10 mouse cellular contexts compared by ENCODE assay signal in the genomic region with DNA sequence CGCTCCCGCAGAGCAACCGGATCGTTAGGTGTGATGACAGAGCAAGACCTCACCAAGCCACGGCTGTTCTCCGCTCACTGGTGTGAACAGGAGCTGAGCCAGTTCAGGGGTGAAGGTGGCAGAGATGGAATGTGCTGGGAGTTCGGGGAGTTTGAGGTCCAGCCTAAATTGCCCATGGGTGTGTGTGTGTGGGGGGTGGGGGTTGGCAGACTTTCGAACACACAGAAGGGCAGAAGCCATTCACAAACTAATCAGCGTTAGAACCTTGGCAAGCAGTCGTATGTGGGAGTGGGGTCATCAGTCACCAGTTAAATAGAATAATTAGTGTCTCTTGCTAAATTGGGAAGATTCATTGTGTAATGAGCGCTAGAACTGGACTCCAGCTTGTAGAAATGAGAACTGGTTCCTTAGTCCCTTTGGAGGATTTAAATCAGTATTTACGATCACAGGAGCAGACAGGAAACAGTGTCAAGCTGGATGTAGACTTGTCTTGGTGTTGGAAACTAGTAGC. TPM values are rescaled to one million over a fixed set of nuclear protein-coding genes. Genes with fewer than 3 reads are reported as not detected.
DNase-seq lines count a peak whose midpoint lies in the region; ATAC-seq and TF ChIP-seq lines count a peak whose summit lies in the region.
"Had no signal": no experiment of that assay in that cellular context is flagged by ENCODE, and none has a peak within 500 bp of the region (broad histone marks: within the 10 kb centered on the region; RNA-seq: fewer than 3 reads in every experiment).

No protein-coding gene starts in this region.

- WGBS in hindbrain, embryonic 14.5 days, result 66% methylated on average over 12 of the region's 12 CpGs
- 76% methylated on average over 12 of the region's 12 CpGs for WGBS in hindbrain, embryonic 12.5 days
- 32% methylated on average over 12 of the region's 12 CpGs for WGBS in kidney, adult 2 months

- no peak overlapping the region for H3K27ac ChIP-seq in hindbrain, embryonic 14.5 days
- no peak overlapping the region for H3K27ac ChIP-seq in hindbrain, embryonic 12.5 days
- H3K27ac ChIP-seq in kidney, adult 2 months (ENCODE audit: insufficient read depth, low read depth, low read length), result peak overlapping the region; percentile 22; the same call in 1 of the 2 replicates
- H3K27ac ChIP-seq: midbrain, embryonic 15.5 days had no signal

- H3K9me3 ChIP-seq in hindbrain, embryonic 14.5 days (ENCODE audit: control insufficient read depth, low read length), result no peaks in the 10 kb centered on the region
- no peaks in the 10 kb centered on the region for H3K9me3 ChIP-seq in hindbrain, embryonic 12.5 days (replicated peaks)
- H3K9me3 ChIP-seq: midbrain, embryonic 15.5 days had no signal

- H3K4me3 ChIP-seq in hindbrain, embryonic 14.5 days (replicated peaks; ENCODE audit: low read length), result no peak overlapping the region
- H3K4me3 ChIP-seq in hindbrain, embryonic 12.5 days, result no peak overlapping the region
- no peak overlapping the region for H3K4me3 ChIP-seq in kidney, adult 2 months (ENCODE audit: insufficient read depth, low read depth, low read length)
- H3K4me3 ChIP-seq: erythroblast, embryonic 14.5 days; midbrain, embryonic 15.5 days had no signal

- 0 out of 2 replicates have a peak, but pooled peaks cover 5% of the 10 kb centered on the region for H3K36me3 ChIP-seq in hindbrain, embryonic 14.5 days (replicated peaks; ENCODE audit: control insufficient read depth, insufficient read depth)
- peaks cover 16% of the 10 kb centered on the region; the same call in 1 of the 2 replicates for H3K36me3 ChIP-seq in hindbrain, embryonic 12.5 days
- no peaks in the 10 kb centered on the region for H3K36me3 ChIP-seq in kidney, adult 2 months (ENCODE audit: control insufficient read depth, insufficient read depth, low read length)
- H3K36me3 ChIP-seq: midbrain, embryonic 15.5 days had no signal

- no peak for TF ChIP-seq POLR2A in kidney, adult 2 months (IDR thresholded peaks at IDR 0.05; ENCODE audit: low read depth, low read length)

- H3K4me2 ChIP-seq in hindbrain, embryonic 14.5 days (replicated peaks), result no peak overlapping the region
- H3K4me2 ChIP-seq in hindbrain, embryonic 12.5 days (replicated peaks), result no peak overlapping the region
- H3K4me2 ChIP-seq: midbrain, embryonic 15.5 days had no signal

- ATAC-seq in hindbrain, embryonic 14.5 days (ENCODE audit: low FRiP score), result peak; percentile 19; the same call in 1 of the 2 replicates
- ATAC-seq in hindbrain, embryonic 12.5 days (ENCODE audit: low FRiP score), result no peak

- peaks cover 18% of the 10 kb centered on the region for H3K4me1 ChIP-seq in hindbrain, embryonic 14.5 days (replicated peaks; ENCODE audit: control insufficient read depth, insufficient read depth, low read length)
- H3K4me1 ChIP-seq in hindbrain, embryonic 12.5 days, result peaks cover 28% of the 10 kb centered on the region
- 0 out of 2 replicates have a peak, but pooled peaks cover 3% of the 10 kb centered on the region for H3K4me1 ChIP-seq in kidney, adult 2 months (ENCODE audit: control insufficient read depth, insufficient read depth, low read length)

- TF ChIP-seq CTCF in kidney, adult 2 months (conservative IDR thresholded peaks at IDR 0.05; ENCODE audit: insufficient read depth, insufficient read length, low read depth, low read length), result no peak

- no peak for DNase-seq in hindbrain, embryonic 14.5 days (ENCODE audit: low spot score)
- peak; percentile 44 for DNase-seq in adipocyte (ENCODE audit: low spot score)
- peak; percentile 43 for DNase-seq in kidney, adult 2 months
- peak; percentile 34 for DNase-seq in lung, postnatal 25 days (ENCODE audit: low spot score)
- DNase-seq in thymus, postnatal 0 days (ENCODE audit: low spot score), result no peak
- no peak for DNase-seq in adrenal gland, adult 2 months
- DNase-seq in cerebellum, adult 9-10 months, result no peak

- H3K9ac ChIP-seq in hindbrain, embryonic 14.5 days, result no peak overlapping the region
- no peak overlapping the region for H3K9ac ChIP-seq in hindbrain, embryonic 12.5 days
- H3K9ac ChIP-seq: midbrain, embryonic 15.5 days had no signal

- no peaks in the 10 kb centered on the region for H3K27me3 ChIP-seq in hindbrain, embryonic 14.5 days (ENCODE audit: control insufficient read depth, insufficient read depth, low read length)
- H3K27me3 ChIP-seq in hindbrain, embryonic 12.5 days, result no peaks in the 10 kb centered on the region
- H3K27me3 ChIP-seq in kidney, adult 2 months (replicated peaks; ENCODE audit: control insufficient read depth, insufficient read depth, low read length), result no peaks in the 10 kb centered on the region
- H3K27me3 ChIP-seq: midbrain, embryonic 15.5 days had no signal

RNA-seq across cellular contexts. Expression of a gene that starts 50.9 kb away (rescaled TPM):
- polyA plus RNA-seq in hindbrain, embryonic 14.5 days (2014; fragmentation: Nextera tagmentation; extraction: Ambion mirVana), result 36.1 and 38.2 TPM in 2 replicates
- 45.0 and 45.1 TPM in 2 replicates for polyA plus RNA-seq in hindbrain, embryonic 12.5 days (2016; fragmentation: Nextera tagmentation; extraction: Ambion mirVana)
- polyA plus RNA-seq in kidney, adult 2 months (2012; rRNA removed), result 7.1 and 7.4 TPM in 2 replicates
- polyA plus RNA-seq in thymus, postnatal 0 days (2015; fragmentation: Nextera tagmentation; extraction: Ambion mirVana), result 7.7 and 11.1 TPM in 2 replicates
- total RNA-seq in adrenal gland, adult 2 months (2021), result 10 to 100 TPM; 23.9 to 85.2 TPM
- polyA plus RNA-seq in adrenal gland, adult 2 months (2012; rRNA removed), result 13.1 and 20.7 TPM in 2 replicates

Comparison
In these comparisons a context has a peak if more than half of its experiments do, and no peak if none do; other contexts are left out.
1. DNase-seq: peak in adipocyte (single experiment), kidney, adult 2 months (single experiment) and lung, postnatal 25 days (single experiment); none in hindbrain, embryonic 14.5 days (single experiment), thymus, postnatal 0 days (single experiment), adrenal gland, adult 2 months (single experiment) and cerebellum, adult 9-10 months (single experiment).